Mouse (Mus musculus) brain, embryonic 18.5 days (tissue): ENCODE measurements at regions not wholly inside any gene's neighbourhood (a gene's known extent, or its start where the extent isn't known, plus 50 kb on each side); places are given as distances from the start of the nearest gene placed in this dataset.

Source experiments
- DNase-seq: peaks from one replicate; pipeline ENCODE4 v3.0.0-alpha.2; 2012; ENCODE audit warnings: low read depth, low spot score

DNA sequence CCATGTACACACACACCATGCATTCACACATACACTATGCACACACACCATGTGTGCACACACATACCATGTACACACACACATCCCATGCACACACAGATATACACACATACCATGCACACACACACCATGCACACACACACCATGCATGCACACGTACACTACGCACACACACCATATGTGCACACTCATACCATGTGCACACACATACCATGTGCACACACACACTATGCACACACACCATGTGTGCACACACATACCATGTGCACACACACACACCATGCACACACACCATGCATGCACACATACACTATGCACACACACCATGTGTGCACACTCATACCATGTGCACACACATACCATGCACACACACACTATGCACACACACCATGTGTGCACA lies 87.1 kb upstream of the Tmem150c start:
- no peak for DNase-seq

DNA sequence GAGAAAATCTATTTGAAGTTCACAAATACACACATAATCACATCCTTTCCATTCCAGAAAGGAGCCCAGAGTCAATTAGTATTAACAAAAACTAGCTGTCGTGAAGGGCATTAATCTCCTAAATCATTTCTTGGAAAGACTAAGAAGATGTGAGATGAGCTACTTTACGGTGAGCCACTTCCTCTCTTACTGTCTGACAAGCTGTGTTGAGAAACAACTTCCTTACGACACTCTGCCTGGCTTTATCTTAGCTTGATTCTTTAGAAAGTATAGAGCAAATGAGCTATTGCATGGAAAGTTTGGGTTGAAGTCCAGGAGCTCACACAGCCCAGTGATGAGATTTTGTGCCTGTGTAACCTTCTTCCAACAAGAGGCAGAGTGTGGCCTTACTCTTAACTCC lies 85.2 kb upstream of the Tmem150c start:
- no peak for DNase-seq

DNA sequence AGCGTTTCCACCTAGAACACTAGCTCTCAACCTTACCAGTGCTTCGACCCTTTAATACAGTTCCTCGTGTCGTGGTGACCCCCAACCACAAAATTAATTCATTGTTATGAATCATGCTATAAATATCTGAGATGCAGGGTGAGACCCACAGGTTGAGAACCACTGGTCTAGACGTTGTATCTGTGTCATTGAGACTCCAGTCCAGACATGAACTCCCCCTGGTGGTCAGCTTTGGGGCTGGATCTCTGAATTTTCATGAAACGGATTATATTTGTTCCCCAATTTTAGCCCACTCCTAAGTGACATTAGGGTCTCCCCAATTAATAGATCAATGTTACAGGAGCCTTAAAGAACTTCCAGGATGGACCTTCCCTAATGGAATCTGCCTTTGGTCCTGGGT lies 81.3 kb upstream of the Tmem150c start:
- no peak for DNase-seq

DNA sequence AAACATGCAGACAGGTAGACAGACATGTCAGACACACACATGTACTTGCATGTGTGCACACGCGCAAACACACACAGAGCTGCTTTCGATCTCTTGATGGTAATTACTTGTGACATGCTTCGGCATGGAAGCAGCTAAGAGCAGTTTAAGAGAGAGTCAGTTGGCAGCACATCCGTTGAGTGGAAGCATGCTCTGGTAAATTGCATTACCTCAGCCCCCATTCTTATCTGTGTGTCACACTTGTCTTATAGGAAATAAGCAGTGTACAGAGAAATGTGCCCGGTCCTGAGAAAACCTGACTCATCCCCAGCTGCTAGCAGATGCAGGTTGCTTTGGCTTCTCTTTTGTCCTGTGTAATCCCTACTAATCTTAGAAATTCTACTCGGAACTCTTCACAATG lies 80.0 kb upstream of the Tmem150c start:
- DNase-seq = no peak

DNA sequence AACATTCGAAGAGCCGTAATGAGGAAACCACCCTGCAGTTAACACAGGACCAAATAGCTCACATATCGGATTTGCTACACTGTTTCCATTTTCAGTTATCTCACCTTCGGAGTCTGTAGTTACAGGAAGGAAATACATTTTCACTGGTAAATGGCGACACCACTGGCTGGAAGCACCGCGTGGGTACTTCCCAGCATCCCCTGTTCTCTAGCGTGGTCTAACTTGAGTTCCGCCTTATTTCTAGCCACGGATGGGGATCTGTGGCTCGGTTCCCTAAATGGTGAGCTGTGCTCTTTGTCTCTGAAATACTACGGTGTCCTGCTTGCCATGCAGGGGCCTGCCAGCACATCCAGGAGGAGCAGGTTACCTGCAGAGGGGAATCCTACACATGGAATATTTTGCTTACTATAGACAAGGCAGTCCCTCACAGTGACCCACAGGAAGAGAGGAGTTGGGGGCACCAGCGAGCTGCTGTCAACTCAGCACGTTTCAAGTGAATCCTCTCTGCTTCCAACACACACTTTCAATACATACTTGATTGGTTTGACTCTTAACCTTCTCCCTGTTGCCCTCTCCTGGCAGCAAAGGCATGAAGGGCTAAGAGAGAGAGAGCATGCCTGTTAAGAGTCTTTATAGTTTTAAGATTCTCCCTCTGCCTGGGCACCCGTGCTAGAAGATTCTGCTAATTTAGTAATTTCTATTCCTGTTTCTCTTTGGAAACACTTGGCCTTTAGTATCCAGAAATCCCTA lies 78.9 kb upstream of the Tmem150c start:
- no peak for DNase-seq

DNA sequence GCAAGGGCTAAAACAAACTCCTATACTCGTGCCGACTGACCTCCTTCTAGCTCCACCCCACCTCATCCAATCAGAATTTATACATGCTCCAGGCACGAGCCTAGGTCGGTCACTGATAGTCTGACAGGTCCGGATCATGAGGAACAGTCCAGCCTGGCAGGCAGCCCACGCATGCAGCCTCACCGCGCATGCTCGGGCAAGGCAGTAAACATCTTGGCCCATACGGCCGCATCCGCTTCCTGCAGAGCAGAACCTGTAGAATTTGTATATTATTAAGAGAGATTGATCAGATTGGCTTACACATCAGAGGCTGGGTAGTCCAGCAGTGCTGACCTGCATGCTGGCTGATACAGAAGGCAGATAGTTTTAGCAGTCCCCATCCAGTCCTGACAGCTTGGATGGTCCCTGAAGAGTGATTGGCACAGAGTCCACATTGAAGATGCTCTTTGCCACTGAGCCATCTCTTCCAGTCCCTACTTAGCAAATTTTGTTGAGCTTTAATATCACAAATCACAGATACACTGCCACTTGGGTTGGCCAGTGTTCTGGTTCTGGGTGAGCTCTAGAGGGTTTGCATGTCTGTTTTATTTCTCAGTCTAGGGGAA lies 78.2 kb upstream of the Tmem150c start:
- DNase-seq = no peak

DNA sequence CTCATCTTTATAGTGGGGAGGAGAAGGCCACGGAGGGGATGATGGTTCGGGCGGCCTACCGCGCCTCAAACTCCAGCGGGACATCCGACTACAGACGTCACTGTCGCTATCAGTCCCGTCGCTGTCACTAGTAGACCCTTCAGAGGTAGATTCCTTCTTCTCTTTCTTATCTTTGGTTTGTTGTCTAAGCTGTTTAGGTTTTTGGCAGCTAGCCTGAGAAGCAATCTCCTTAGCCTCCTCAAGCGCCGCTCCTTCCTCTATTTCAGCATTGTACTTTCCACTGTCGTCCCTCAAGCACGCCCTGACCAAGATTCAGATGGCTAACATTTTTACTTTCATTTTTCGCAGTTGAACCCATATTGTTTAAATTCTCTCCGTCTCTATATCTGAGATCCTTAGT lies 76.7 kb upstream of the Tmem150c start:
- no peak for DNase-seq

DNA sequence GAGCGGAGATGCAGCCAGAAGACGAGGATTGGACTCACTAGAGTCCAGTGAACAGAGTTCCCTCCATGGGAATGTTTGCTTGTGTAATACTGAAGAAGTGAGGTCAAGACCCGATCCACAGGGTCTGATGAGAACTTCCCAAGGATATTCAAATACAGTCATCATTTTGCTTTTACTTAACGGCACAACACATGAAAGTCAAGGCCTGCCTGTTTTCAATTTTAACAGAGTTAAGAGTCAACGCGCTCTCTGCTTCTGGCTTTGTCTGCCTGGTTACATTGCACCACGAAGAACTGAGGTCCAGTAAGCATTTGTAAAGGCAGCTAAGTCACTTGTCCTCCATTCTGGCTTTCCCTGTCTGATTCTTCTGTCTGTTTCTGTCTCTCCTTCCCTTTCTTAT lies 72.5 kb upstream of the Tmem150c start:
- DNase-seq = no peak

DNA sequence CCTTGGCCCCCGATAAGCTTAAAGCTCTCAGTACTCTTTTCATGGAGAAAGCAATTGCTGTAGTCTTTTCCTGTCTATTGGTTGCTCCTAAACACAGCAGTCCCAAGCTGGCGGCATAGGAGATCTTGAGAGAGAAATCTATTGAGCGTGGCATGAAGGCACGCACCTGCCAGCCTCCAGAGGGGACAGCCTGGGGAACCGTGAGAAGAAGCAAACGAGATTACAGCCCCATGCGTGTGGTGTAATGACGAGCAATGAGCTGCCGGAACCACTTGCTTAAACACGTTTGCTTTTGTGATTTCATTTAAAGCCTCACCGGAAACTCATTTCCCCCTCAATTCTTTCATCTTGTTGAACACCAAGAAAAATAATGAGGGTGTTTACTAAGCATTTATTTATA lies 72.0 kb upstream of the Tmem150c start:
- no peak for DNase-seq

DNA sequence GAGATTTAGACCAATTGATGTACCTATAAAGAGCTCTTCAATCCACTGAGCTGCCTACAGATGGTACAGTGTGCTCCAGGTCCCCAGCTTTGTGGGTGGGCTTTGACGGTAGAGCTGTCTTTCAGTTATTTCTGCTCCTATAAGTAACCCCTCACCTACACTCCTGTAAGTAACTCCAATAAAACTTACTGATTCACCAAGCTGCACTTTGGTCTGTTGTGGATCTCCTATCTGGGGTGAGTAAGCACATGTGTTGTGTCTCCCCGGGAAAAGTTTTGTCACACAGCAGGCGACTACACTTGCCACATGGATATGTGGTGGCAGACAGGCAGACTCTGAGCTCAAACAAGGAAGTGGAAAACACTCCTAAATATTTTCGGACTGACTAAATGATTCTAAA lies 70.4 kb upstream of the Tmem150c start:
- no peak for DNase-seq

DNA sequence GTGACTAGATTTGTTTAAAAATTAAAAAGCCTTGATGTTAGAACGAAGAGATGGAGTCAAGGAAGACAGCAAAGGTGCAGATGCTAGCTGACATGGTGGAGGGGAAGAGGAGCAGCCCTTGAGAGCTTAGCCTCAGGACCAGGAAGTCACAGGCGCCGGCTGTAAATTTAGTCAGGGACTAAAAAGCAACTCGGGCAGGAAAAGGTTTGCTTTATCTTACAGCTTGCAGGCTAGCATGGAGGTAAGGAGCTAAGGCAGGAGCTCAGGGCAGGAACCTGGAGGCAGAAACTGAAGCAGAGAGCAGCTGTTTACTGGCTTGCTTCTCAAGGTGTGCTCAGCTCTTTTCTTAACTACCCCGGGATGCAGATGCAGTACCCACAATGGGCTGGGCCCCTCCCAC lies 68.3 kb upstream of the Tmem150c start:
- DNase-seq = no peak

DNA sequence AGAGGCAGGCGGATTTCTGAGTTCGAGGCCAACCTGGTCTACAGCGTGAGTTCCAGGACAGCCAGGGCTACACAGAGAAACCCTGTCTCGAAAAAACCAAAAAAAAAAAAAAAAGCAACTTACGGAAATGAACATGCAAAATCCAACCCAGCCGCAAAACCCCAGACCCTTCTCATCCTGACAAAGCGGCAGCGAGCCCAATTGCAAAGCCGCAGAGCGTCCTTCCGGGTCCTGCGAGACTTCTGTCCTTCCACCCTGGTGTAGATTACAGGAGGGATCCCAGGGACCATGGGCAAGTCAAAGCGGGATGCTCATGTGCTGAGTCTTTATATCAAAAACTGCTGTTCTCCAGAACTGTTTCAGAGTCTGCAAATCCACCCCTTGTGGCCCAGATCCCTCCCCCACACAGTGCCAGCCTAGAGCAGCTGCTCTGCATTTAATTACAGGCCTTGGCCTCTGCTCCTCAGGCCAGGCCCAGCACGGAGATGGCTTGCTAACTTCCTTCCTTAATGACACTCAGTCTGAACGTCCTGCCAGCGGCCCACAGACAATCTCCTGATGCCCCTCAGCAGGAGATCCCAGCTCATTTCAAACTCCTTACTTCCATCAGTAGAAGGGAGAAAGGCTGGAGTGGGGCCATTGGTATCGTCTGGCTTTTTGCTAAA lies 67.1 kb upstream of the Tmem150c start:
- DNase-seq = no peak

DNA sequence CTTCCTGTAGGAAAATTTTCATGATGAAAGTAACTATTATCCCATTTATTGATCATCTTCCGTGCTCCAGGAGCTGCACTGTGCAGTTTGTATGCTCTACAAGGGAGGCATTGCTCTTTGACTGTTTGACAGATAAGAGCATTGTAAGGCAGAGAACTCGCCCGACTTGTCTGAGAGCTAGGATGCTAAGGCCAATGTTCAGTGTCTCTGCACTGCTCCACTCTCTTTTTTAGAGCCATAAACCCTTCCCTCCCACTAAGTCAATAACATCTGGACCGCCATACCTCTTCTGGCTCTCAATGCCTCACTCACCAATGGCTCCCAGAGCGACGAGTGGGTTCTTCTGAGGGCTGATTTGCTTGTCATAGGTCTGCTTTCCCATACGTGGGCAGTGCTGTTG lies 65.9 kb upstream of the Tmem150c start:
- no peak for DNase-seq

DNA sequence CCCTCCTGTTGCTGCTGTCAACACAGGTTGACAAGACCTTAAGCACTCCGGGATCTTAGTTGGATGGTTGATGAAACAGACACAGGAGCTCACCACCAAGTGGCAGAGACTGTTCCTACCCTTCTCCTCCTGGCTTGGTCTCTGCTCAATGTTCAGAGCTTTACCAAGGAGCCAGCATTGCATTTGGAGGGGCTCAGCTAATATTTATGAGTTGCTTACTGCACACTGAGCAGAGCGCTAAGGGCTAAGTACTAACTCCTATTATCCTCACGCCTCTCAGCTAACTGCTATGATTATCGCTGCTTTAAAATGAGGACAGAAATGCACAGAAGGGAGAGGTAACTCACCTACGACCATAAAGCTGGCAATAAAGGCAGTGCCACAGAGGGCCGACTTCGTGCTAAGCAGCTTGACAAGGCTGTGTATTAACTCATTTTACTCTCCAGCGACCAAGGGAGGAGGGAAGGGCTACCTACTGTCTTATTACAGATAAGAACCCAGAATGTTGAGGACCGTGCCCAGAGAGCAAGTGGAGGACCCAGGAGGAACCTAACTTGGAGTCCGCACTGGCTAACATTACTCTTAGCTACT lies 65.3 kb upstream of the Tmem150c start:
- DNase-seq = no peak

DNA sequence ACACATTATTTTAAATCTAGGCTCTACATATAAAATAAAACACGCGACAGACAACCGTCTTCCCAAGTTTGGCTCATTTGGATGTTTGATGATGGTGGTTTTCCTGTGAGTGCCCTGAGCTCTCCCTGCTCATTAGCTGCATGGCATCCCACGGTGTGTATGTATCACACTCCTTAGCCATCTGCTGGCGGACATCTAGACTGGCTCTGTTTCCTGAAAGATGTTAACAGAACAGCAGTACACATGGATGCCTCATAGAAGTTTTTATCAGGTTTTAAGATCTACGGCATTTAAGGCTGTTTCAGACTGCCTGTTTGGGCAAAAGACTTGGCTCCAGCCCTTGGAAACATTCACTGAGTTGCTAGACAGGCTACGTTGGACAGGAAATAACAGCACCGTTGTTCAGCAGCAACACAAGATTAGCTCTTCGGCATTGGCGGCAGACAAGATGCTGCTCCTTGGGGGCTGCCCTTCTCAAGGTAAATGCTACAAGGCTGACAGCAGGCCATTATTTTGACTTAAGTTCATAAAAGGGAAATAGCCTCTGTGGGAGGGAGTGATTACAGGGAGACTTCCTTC lies 61.5 kb upstream of the Tmem150c start:
- DNase-seq = no peak

DNA sequence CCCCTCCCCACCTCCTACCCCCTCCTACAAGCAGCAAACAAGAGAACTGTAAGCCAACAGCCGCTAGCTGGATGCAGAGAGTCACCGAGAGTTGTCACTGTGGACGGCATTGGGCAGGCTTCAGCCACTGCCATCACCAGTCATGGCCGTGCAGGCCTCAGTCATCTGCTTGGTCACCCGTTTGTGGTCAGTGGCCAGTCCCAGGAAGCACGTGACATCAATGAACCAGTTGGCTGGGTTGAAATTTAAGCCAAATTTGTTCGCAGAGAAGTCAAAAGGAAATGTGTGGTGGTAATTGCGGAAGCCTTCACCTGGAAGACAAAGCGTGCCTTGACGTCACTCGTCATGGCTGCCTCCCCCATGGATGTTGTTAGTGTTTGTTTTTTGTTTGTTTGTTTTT lies 60.7 kb upstream of the Tmem150c start:
- no peak for DNase-seq

DNA sequence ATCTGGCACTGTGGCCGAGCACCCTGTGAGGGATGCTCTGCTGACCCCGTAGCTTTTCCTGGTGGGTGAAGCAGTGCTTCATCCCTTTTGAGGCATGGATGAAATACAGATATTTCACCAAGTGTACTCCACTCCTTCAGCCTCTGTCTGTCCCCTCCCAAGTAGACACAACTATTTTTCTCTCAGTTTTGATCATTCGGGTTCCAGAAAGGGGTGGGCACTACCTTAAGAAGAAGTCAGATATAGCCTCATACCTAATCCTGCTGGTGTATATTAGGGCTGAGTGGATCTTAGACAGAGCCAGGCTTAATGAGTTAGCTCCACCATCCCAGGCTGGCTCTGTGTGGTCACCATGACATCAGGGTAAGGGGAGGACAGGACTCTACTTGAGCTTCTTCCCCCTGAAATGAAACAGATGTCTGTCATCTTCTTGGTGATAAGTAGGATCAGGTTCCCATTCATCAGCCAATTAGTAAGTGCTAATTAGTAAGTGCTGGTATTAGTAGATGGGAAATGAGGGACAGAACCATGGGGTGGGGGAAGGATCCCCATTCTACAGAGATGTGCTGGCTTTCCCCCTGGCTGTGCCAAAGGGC lies 58.7 kb upstream of the Tmem150c start:
- no peak for DNase-seq

DNA sequence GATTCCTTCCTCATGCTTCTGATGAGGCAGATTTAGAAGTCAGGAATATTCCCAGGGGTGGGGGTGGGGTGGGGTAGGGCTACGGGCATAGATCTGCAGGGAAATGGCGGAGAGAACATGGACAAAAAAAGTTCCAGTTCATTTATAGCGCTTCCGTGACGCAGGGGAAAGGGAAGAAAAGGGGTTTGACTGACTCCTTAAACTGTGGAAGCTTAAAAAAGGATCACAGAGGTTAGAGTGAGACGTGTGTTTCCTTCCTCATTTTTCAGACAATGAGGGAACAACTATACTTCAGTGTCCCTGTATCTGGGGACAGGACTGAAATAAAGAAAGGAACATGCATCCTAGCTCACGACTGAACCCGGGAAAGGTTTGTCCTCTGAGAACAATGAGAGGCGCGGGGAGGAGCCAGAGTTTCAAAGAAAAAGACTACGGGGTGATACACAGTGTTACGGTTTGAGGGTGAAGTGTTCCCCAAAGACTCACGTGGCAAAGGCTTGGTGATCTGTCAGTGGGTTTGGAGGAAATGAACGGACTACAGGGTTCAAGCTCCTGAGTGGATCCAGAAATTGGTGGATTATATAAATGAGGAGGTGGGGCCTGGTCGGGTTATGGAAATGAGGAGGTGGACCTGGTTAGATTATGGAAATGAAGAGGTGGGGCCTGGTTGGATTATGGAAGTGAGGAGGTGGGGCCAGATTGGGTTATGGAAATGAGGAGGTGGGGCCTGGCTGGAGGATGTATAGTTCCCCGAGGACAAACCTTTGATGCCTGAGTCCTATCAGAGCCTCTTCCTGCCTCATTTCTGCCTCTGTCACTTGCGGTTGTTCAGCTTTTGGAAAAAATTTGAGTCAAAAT lies 57.8 kb upstream of the Tmem150c start:
- no peak for DNase-seq

DNA sequence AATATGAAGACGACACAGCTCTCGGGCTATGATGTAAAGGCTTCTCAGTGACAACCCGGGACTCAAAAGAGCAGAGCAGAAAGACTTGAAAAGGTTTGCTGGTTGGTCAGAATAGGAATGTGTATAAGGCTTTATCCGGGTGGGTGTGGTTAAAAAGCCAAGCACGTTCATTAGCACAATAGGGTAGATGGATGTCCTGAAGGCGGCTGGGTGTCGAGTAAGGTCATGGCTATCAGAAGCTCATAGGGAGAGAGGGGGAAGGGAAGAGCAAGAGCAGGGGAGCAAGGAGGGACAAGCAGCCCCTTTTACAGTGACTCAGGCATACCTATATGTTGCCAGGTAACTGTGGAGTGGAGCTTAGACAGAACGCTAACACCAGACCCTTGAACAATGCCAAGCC lies 54.3 kb upstream of the Tmem150c start:
- no peak for DNase-seq

DNA sequence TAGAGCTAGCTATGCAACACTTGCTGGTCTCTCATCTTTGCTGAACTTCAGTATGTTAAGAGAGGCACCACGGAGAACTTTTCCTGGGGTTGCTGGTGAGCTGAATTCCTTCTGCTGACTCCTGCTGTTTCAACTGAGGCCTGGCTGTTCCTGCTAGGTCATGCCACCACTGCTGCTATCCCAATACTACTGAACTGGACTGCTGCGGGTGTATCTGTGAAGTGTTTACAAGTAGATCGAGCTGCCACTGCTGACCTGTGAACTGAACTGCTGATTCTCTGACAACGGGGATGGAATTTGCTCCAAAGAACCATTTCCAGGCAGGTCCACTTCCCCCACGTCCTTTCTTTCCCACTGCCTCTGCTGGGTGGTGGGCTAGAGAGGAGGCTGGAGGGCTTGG lies 51.1 kb upstream of the Tmem150c start:
- DNase-seq = no peak
